Mouse (Mus musculus) thymus, postnatal 4 days (tissue): ENCODE measurements around the gene Dscam.

Experiments
- DNase-seq: peaks from one replicate; pipeline ENCODE4 v3.0.0; 2021

The Dscam gene

DNA sequence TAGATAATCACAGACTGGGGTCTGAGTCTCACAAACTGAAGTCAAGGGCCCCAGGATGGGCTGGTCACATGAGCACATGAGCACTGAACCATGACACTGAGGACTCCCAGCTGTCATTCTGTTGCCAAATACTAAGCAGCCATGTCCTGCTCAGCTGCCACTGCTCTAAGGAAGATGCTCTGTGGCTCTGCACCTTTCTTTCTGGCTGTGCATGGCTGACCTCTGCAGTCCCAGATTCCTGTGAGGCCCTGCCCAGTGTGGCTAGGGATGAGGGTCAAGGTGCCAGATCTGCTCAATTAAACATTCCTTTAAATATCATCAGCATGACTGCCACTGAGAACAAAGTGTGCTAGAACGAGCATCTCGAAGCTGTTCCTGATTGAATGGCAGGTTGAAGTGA lies 70.5 kb downstream of the Dscam start:
- DNase-seq, result no peak

DNA sequence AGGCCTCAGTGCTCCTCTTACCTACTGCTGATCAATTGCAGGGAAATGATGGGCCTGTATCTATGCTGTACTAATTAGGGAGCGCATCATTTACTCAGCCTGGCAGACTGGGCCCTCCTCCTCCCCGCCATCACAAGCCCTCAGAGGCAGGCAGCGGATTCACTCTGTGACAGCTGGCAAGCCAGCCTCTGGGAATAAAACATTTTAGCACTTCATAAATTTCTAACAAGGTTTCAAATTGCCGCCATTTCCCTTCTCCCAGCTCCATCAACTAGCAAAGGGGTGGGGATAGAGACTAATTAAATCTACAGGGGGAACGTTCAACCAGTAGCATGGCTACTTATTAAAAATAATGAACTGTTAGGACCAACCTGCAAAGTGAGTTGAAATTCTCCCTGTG lies 72.0 kb downstream of the Dscam start:
- DNase-seq, result no peak

DNA sequence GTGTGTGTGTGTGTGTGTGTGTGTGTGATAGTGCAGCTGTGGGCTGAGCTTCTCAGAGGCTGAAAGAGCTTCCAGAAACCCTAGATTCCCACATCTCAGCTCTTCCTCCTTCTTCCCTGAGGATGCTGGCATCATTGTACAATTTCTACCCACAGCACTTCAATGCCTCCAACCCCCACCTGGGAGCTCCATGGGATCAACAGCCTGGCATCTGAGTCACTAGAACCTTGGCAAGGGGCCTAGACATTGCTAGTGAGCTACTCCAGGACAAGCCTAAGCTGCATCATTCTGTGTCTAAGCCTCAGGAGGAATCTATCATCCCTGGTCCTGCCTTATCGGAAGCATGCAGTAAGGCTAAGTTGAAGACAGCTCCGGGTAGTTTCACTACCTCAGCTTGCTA lies 73.8 kb downstream of the Dscam start:
- no peak for DNase-seq

DNA sequence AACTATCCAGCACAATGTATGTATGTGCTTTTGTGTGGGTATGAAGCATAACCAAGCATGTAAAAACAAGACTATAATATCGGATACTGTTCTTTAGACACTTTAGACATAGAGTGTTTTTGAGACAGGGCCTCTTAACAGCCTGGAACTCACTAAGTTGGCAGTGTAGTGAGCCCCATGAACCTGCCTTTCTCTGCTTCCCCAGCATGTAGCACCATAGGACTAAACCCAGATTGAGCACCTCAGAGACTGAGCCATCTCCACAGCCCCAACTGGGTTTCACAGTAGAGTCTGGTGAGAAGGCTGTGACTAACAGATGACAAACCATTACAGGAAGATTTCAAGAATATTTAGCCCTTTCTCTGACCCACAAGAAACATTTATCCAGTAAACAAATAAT lies 75.1 kb downstream of the Dscam start:
- DNase-seq, result no peak

DNA sequence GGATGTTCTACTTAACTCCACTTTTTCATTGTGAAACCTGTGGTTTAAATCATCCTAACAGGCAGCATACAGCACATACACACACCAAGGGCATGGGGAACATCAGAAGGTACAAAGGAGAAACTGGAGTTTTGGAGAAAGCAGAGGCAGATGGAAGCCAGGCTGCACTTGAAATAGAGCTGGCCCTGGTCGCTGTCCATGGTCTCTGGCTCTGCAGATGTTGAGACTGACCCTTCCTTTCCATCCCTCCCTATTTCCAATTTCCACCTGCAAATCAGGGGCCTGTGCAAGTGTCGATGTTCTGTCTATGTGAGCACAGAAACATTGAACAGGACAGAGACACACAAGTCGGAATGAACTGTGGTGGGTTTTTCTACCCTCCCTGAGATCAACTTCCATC lies 81.2 kb downstream of the Dscam start:
- no peak for DNase-seq

GRCm38 (mm10) chr16:97083694-97084093 lies 86.9 kb downstream of the Dscam start:
- DNase-seq, result no peak

- DNase-seq, result no peak
Observed at GRCm38 (mm10) chr16:97075920-97076572, 94.5 kb downstream of the Dscam start.

GRCm38 (mm10) chr16:97075137-97075902 lies 95.2 kb downstream of the Dscam start:
- no peak for DNase-seq

- DNase-seq, result no peak
Observed at GRCm38 (mm10) chr16:97073847-97074246, 96.7 kb downstream of the Dscam start.

GRCm38 (mm10) chr16:97072624-97073023 lies 97.9 kb downstream of the Dscam start:
- no peak for DNase-seq

GRCm38 (mm10) chr16:97066856-97067255 lies 103.7 kb downstream of the Dscam start:
- no peak for DNase-seq

DNA sequence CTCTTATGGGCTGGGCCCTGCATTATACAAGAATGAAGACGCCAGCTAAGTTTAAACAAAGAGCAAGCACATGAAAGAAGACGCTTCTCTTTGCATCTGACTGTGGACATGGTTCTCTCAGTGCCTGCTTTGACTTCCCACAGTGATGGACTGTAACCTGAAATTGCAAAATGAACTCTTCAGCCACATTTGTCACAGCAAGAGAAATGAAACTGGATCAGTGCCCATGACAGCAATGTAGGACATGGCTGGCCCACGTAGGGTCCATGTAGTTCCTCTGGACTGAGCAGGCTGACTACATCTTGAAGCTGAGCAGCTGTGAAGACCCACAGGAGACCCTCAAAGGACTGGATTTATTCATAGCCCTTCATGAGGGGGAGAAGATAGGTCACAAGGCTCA lies 108.3 kb downstream of the Dscam start:
- DNase-seq, result no peak

DNA sequence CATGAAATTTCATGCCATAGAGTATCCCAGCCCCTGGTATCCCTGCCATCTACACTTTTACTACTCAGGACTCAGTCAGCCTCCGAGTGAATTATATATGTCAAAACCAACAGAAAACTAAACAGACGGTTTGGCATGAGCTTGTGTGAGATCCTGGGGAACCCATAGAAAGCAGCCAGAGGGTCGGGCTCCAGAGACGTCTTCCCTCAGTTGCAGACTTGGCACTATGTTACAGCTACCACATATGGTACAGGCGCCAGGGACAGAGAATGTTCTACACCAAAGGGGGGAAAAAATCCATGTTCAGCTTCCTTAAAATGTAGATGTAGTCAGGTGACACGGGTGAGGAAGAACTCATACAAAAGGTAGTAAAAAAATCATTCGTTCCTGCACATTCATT lies 109.2 kb downstream of the Dscam start:
- no peak for DNase-seq

- DNase-seq, result no peak
Observed at GRCm38 (mm10) chr16:97060736-97061135, 109.8 kb downstream of the Dscam start.

- DNase-seq, result no peak
Observed at GRCm38 (mm10) chr16:97060276-97060675, 110.3 kb downstream of the Dscam start.

GRCm38 (mm10) chr16:97035271-97035670 lies 135.3 kb downstream of the Dscam start:
- DNase-seq, result no peak

DNA sequence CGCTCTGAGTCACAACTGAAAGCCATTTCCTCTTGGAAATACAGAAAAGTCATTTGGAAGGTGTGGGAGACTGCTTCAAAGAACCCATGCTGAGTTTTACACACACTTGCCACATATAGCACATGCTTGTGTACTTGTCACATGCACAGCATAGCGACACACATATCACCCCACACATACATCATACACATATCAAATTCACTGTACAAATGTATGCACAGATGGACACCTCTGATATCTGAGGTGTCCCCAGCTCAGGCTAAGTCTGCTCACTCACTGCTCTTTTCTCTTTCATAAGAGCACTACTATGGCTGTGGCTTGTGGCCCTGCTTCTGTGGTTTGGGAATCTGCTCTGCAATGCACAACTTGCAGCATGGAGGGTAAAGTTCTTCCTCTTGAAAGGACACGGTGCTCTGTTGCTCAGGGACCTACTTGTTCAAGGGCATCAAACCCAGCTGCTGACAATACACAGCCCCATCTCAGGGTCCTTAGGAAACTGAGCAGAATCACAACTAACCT lies 137.0 kb downstream of the Dscam start:
- no peak for DNase-seq

DNA sequence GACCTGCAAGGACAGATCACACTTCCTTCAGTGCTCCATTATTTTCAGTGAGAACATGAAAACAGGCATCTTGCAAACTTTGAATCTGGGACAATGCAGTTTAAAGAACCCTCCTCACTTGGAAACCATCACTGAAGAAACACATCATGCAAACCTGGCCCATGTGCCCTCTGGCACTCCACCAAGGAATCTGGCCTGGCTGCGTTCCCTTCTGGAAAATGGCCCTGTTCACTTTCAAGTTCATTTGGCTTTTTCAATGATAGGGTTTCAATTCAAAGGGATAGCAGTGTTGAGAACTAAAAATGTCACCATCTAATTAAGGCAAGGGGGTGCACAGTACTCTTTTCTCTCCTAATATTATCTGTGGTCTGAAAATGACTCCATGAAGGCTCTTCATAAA lies 142.9 kb downstream of the Dscam start:
- no peak for DNase-seq

DNA sequence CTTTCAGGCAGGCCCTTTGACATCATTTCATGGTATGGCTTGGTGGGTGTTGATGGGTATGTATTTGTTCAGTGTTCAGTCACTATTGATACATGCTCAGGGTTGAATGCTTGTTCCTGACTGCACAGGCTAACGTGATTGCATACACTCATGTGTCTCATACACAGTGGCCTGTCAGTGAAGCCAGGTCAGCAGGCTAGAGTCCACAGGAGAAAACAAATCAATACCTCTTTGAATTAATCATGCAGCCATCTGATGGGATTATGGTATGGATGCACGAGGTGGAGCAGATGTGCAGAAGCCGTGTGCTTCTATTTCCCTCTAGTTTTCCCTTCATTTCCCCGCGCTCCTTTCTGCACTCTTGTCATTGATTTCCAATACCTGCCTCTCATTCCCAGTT lies 143.7 kb downstream of the Dscam start:
- DNase-seq, result no peak

DNA sequence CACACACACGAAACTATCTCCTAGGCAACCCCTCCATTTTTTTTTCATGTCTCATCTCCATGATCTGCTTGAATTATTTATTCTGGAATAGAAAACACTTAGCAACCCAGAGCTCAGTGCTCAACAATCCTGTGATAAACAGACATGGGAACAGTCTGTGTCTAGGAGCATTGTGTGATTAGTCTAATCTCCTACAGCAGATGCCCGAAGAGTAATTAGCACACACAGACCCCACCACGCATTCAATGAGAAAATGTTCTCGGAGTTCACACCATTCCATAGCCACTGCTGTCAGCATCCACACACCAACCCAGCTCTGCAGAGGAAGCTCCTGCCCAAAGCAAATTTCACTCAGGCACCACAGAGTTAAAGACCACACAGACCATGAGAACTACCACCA lies 146.1 kb downstream of the Dscam start:
- DNase-seq, result no peak

GRCm38 (mm10) chr16:97021496-97021895 lies 149.1 kb downstream of the Dscam start:
- DNase-seq, result no peak

DNA sequence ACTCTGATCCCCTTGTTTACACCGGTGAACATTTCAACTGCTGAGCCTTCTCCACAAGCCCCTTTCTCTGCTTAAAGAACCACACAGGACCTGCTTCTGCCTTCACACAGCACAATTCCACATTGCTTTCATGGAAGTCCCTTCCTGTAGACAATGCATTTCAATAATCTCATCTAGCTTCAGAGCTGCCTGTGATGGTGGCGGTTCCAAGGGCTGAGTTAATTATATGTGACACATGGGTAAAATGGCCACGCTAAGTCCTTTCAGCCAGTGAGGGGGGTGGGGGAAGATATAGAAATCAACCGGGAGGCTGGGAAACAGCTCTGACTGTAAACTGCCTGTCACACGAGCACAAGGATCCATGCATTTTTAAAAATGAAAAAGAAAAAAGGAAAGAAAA lies 152.2 kb downstream of the Dscam start:
- DNase-seq, result no peak

DNA sequence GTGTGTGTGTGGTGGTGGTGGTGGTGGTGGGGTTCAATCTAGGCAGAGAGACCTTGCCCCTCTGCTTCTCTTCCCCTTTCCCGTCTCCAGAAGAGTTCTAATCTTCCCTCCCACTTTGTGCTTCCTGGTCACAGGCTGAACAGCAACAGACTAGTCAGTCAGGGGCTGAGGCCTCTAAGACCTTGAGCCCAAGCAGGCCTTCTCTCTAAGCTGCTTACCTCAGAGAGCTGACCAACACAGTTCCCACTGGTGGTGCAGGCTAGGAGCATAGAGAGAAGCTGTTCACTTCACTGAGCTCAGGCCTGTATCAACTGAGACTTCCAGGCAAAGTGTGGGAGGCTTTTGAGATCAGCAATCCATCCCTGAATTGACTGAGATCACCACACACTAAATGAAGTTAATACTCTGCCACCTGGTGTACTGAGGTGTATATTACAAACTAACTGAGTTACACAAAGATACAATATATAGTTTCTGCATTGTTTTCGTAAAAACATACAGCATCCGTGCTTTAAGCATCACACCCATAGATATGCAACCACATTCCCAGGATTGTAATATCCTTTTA lies 153.3 kb downstream of the Dscam start:
- DNase-seq, result no peak

- no peak for DNase-seq
Observed at GRCm38 (mm10) chr16:97016244-97016850, 154.2 kb downstream of the Dscam start.
